Mouse (Mus musculus): ENCODE data around the gene Btbd2.
"Not testable (repeated sequence)": the region's sequence is repeated elsewhere in the genome, so short reads cannot be mapped to it uniquely, and the experiment has no call there.

Gene Btbd2

GRCm38 (mm10) chr10:80669737-80670485 lies 13.0 kb upstream of the Btbd2 start:
- ATAC-seq (ENCODE audit: low TSS enrichment) = no peak

DNA sequence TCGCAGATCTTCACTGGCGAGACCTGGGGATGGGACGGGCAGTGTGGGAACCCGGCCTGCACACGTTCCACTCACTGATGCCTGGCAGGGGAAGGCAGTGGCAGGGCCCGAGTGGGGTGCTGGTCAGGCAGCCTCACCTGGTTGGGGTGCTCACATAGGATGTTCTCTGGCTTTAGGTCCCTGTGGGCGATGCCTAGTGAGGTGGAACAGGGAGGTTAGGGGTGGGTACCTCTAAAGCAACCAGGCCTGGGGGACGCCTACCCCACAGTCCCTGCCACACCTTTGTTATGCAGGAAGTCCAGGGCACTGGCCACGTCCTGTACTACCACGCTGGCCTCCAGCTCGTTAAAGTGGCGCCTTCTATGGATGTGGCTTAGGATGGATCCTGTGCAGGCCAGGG lies 12.1 kb upstream of the Btbd2 start:
- no peak for ATAC-seq (ENCODE audit: low TSS enrichment)

- no peak for ATAC-seq (ENCODE audit: low TSS enrichment)
Observed at GRCm38 (mm10) chr10:80668614-80669013, 11.7 kb upstream of the Btbd2 start.

DNA sequence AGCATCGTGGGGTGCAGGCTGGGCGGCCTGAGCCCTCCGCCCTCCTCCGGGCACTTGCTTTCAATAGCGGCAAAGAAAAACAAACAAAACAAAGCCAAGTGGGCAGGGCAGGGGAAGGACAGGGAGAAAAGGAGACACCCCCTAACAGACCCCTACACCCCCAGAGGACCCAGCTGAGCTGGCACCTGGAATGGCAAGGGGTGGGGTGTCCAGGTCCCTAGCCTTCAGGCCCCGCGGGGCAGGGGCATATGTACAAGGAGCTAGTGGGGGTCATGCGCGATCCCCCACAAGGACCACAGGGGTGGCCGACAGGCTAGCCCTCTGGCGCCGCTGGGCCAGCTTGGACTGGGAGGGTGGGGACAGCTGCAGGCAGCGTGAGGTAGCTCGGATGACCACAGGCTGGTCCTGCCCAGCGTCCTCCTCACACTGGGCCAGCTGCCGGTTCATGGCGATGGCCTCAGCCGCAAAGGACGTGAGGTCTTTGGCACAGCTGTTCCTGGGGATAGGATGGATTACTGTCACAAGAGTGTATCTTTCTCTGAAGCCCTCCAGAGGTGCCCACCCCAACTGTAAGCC lies 10.1 kb upstream of the Btbd2 start:
- ATAC-seq (ENCODE audit: low TSS enrichment) = no peak

- no peak for ATAC-seq (ENCODE audit: low TSS enrichment)
Observed at GRCm38 (mm10) chr10:80665981-80666733, 9.3 kb upstream of the Btbd2 start.

DNA sequence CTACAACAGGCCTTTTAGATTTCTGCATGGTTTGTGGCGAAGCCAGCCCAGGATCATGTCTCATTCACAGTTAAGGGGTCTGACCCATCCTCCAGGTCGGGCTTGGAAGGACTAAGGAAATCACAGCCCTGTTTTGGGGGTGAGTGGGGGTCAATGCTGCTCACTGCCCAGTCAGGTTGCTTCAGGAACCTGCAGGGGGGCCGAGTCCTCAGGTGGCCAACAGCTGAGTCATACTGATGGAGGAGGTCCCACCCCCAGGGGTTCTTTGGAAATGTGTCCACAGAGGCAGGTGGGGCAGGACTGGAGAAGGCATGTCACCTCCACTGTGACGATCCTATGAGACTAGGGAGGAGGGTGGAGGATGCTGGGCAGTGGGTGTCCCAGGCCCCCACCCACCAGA lies 8.6 kb upstream of the Btbd2 start:
- ATAC-seq (ENCODE audit: low TSS enrichment) = no peak

- no peak for ATAC-seq (ENCODE audit: low TSS enrichment)
Observed at GRCm38 (mm10) chr10:80665016-80665380, 8.1 kb upstream of the Btbd2 start.

DNA sequence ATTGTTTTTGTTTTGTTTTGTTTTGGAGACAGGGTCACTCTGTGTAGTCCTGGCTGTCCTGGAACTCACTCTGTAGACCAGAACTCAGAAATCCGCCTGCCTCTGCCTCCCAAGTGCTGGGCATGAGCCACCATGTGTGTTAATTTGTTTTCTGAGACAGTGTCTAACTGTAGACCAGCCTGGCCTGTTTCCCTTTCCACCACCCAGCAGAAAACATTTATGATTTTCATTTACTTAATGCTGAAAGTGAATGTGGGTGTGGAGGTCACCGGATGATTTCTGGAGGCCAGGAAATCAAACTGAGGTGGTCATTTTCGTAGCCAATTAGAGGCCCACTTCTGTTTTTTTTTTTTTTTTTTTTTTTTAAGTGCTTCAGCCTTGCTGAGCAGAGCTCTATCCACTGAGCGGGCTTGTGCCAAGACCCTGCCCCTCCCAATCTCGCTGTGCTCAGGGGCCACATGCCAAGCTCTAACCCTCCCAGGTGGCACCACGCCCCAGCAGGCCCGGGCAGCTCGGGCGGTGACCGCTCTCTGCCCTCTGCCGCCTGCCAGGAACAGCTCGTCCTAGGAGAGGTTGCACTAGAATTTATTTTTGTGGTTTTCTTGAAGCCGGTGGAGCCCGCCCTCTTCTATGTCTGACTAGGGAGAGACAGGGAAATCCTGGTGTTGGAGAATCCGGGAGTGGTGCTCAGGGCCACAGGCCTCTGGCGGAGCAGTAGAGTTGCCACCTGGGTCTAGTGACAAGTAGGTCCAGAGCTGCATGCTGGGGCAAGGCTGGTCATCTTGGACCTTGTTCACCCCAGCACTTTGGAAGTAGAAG lies 7.5 kb upstream of the Btbd2 start:
- ATAC-seq (ENCODE audit: low TSS enrichment) = peak; percentile 56; the same call in 1 of the 2 replicates

- ATAC-seq (ENCODE audit: low TSS enrichment) = no peak
Observed at GRCm38 (mm10) chr10:80663485-80664196, 6.8 kb upstream of the Btbd2 start.

- ATAC-seq (ENCODE audit: low TSS enrichment) = no peak
Observed at GRCm38 (mm10) chr10:80661149-80661548, 4.3 kb upstream of the Btbd2 start.

DNA sequence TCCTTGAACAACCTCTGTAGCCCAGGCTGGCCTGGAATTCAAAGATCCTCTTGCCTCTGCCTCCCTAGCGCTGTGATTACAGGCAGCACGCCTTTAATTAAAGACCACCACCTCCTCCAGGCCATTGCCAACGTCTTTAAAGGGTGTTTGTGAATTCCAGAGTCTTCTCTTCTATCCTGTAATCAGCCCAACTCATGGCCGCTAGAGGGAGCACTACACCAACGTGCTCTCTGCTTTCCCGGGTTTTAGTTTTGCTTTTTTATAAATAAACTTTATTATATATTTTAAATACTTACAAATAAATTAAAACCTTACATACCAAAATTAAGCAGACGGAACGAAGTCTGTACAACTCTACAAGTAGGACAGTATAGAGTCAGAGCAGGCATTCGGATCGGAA lies 2.3 kb upstream of the Btbd2 start:
- no peak for ATAC-seq (ENCODE audit: low TSS enrichment)

DNA sequence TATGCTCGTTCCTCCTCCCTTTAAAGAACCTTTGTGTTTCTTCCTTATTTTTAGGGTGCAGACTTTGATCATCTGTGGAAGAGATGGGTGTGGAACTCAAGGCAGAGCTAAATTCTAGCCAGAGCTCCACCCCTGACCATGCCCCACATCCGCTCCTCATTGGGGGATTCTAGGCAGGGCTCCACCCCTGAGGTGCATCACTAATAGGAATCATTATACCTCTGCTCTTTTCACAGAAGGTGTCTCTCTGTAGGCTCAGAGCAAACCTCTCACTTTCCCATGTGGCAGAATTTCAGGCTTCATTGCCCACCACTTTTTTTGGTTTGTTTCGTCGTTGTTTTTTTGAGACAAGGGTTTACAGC lies 2.0 kb upstream of the Btbd2 start:
- ATAC-seq (ENCODE audit: low TSS enrichment) = no peak

DNA sequence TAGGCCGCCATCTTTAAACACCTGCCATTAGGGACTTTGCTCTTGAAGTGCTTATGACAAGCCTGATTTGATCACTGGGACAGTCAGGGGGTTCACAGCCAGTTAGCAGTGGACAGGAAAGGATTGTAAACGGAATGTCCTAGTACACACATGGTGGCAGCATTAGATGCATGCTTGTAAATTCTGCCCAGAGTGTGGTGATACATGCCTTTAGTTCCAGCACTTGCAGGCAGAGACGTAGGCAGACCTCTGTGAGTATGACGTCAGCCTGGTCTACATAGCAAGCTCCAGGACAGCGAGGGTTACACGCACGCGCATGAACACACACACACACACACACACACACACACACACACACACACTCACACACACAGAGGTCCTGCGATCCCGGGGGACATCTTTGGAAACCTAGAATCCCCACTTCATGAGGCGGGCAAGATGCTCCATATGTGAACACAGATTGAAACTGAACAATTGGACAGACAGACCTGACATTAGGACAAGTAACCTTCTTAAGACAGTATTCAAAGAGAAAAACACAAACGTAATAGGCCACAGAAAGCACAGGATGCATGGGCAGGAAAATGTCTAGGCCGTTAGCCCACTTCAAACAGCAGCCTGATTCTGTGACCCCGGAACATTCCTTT lies 1.4 kb upstream of the Btbd2 start:
- no peak for ATAC-seq (ENCODE audit: low TSS enrichment)

DNA sequence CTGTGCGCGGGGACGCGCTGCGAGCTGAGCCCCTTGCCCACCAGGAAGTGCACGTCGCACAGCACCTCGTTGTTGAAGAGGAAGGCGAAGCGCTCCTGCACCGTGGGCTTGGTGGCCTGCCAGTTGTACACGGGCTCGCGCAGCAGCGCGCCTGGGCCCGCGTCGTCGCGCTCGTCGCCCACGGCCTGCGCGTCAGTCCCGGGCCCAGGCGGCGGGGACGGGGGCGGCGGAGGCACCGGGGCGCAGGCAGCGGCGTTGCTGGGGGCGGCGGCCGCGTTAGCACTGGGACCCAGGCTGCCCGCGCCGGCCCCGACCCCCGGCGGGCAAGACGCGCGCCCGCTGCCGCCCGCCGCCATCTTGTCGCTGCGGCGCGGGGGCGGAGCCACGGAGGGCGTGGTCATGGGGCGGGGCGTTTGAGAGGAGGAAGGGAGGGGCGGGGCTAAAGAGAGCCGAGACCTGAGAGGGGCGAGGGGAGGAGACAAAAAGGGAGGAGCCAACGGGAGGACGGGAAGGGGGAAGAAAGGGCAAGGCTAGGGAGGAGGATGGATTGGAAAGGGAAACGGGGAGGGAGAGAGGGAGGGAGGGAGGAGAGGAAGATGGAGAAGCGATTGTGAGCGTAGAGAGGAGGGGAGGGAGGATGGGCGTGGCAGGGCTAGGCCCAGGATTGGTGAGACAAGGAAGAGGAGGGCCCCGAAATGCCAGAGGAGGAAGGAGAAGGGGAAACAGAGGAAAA lies 575 bp downstream of the Btbd2 start:
- peak; percentile 83 for ATAC-seq (ENCODE audit: low TSS enrichment)

- ATAC-seq (ENCODE audit: low TSS enrichment) = no peak
Observed at GRCm38 (mm10) chr10:80655406-80656129, 1.3 kb downstream of the Btbd2 start.

GRCm38 (mm10) chr10:80654866-80655265 lies 2.0 kb downstream of the Btbd2 start:
- ATAC-seq (ENCODE audit: low TSS enrichment) = no peak

- ATAC-seq (ENCODE audit: low TSS enrichment) = no peak
Observed at GRCm38 (mm10) chr10:80653156-80653720, 3.6 kb downstream of the Btbd2 start.

GRCm38 (mm10) chr10:80650392-80650791 lies 6.5 kb downstream of the Btbd2 start:
- peak; percentile 70 for ATAC-seq (ENCODE audit: low TSS enrichment)

DNA sequence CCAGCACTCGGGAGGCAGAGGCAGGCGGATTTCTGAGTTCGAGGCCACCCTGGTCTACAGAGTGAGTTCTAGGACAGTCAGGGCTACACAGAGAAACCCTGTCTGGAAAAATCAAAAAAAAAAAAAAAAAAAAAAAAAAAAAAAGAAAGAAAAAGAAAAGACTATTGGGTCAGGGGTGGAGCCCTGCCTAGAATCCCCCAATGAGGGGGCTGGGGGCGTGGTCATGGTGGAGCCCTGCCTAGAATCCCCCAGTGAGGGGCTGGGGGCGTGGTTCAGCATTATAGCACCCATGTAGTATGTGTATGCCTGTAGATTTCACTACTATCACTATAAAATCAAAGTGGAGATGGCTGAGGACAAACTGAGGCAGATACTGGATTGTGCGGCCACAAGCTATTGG lies 7.0 kb downstream of the Btbd2 start:
- ATAC-seq (ENCODE audit: low TSS enrichment) = not testable (repeated sequence)

All from frontal cortex, adult (tissue).